Mouse (Mus musculus): ENCODE measurements around the gene Gm13696. TPM values are rescaled to one million over a fixed set of nuclear protein-coding genes. Genes with fewer than 3 reads are reported as not detected.
"Not testable (repeated sequence)": the region's sequence is repeated elsewhere in the genome, so short reads cannot be mapped to it uniquely, and the experiment has no call there.

The Gm13696 gene
- total and polyA plus RNA-seq, 3 experiments, result 0.04 to 0.44 TPM; not detected in 1

- DNase-seq (ENCODE audit: extremely low read depth); H3K27me3 ChIP-seq (replicated peaks); H3K79me2 ChIP-seq (replicated peaks; ENCODE audit: control insufficient read depth, extremely low read depth, insufficient read depth, poor library complexity, severe bottlenecking); H3K9me3 ChIP-seq (replicated peaks; ENCODE audit: low read length); in situ Hi-C loops (cut with MboI; ENCODE audit: low pct_ligation_motif_present, low pct_unique_long_range_greater_than_20kb, low sequenced_read_pairs); H3K4me3 ChIP-seq (replicated peaks in 1 of 3; ENCODE audit: low read depth in 2 of 3, low read length in 2 of 3, poor library complexity in 1 of 3); H3K27ac ChIP-seq (ENCODE audit: insufficient read depth, low read depth); H3K36me3 ChIP-seq (replicated peaks in 1 of 2; ENCODE audit: control insufficient read depth in 1 of 2, insufficient read depth in 1 of 2, low read length in 1 of 2); H3K4me1 ChIP-seq (ENCODE audit: control insufficient read depth in 1 of 2, insufficient read depth in 2 of 2); dilution Hi-C loops (cut with MboI; ENCODE audit: extremely low pct_ligation_motif_present, extremely low pct_unique_long_range_greater_than_20kb, low sequenced_read_pairs); H3K9ac ChIP-seq (ENCODE audit: insufficient read depth, low read depth); H3K4me2 ChIP-seq (ENCODE audit: insufficient read depth, low read depth, poor library complexity, severe bottlenecking): not testable (repeated sequence)
Measured at GRCm38 (mm10) chr2:83984443-83984842, 11.5 kb downstream of the Gm13696 start, which contains the start of gene Gm13697. Gm13697 (plus strand) TSS chr2:83984743.

GRCm38 (mm10) chr2:83990253-83990652 is 17.3 kb downstream of the Gm13696 start, which contains the start of gene Gm13691:
Gm13691 (plus strand) TSS chr2:83990553.
- H3K9me3 ChIP-seq (replicated peaks; ENCODE audit: low read length); H3K4me1 ChIP-seq (ENCODE audit: control insufficient read depth in 1 of 2, insufficient read depth in 2 of 2); H3K4me2 ChIP-seq (ENCODE audit: insufficient read depth, low read depth, poor library complexity, severe bottlenecking); DNase-seq (ENCODE audit: extremely low read depth); H3K27ac ChIP-seq (ENCODE audit: insufficient read depth, low read depth); H3K4me3 ChIP-seq (replicated peaks in 1 of 3; ENCODE audit: low read depth in 2 of 3, low read length in 2 of 3, poor library complexity in 1 of 3); dilution Hi-C loops (cut with MboI; ENCODE audit: extremely low pct_ligation_motif_present, extremely low pct_unique_long_range_greater_than_20kb, low sequenced_read_pairs); in situ Hi-C loops (cut with MboI; ENCODE audit: low pct_ligation_motif_present, low pct_unique_long_range_greater_than_20kb, low sequenced_read_pairs); H3K36me3 ChIP-seq (replicated peaks in 1 of 2; ENCODE audit: control insufficient read depth in 1 of 2, insufficient read depth in 1 of 2, low read length in 1 of 2); H3K79me2 ChIP-seq (replicated peaks; ENCODE audit: control insufficient read depth, extremely low read depth, insufficient read depth, poor library complexity, severe bottlenecking); H3K9ac ChIP-seq (ENCODE audit: insufficient read depth, low read depth); H3K27me3 ChIP-seq (replicated peaks): not testable (repeated sequence)

- dilution Hi-C loops (cut with MboI; ENCODE audit: extremely low pct_ligation_motif_present, extremely low pct_unique_long_range_greater_than_20kb, low sequenced_read_pairs); H3K9ac ChIP-seq (ENCODE audit: insufficient read depth, low read depth); H3K27me3 ChIP-seq (replicated peaks); H3K9me3 ChIP-seq (replicated peaks; ENCODE audit: low read length); in situ Hi-C loops (cut with MboI; ENCODE audit: low pct_ligation_motif_present, low pct_unique_long_range_greater_than_20kb, low sequenced_read_pairs); H3K27ac ChIP-seq (ENCODE audit: insufficient read depth, low read depth); H3K36me3 ChIP-seq (replicated peaks in 1 of 2; ENCODE audit: control insufficient read depth in 1 of 2, insufficient read depth in 1 of 2, low read length in 1 of 2); H3K4me1 ChIP-seq (ENCODE audit: control insufficient read depth in 1 of 2, insufficient read depth in 2 of 2); H3K79me2 ChIP-seq (replicated peaks; ENCODE audit: control insufficient read depth, extremely low read depth, insufficient read depth, poor library complexity, severe bottlenecking): not testable (repeated sequence)
- H3K4me3 ChIP-seq (replicated peaks in 1 of 3; ENCODE audit: low read depth in 2 of 3, low read length in 2 of 3, poor library complexity in 1 of 3), result peak overlapping the region in 1 of 3 experiments; percentile 23
- peak; percentile 55 for TF ChIP-seq ELF1 (IDR thresholded peaks at IDR 0.05; ENCODE audit: low read depth, low read length)
- peak; percentile 29 for DNase-seq (ENCODE audit: extremely low read depth)
- H3K4me2 ChIP-seq (ENCODE audit: insufficient read depth, low read depth, poor library complexity, severe bottlenecking), result peak overlapping the region; percentile 75
Measured at GRCm38 (mm10) chr2:83993639-83994255, 20.8 kb downstream of the Gm13696 start.

- H3K4me2 ChIP-seq (ENCODE audit: insufficient read depth, low read depth, poor library complexity, severe bottlenecking); H3K27ac ChIP-seq (ENCODE audit: insufficient read depth, low read depth); in situ Hi-C loops (cut with MboI; ENCODE audit: low pct_ligation_motif_present, low pct_unique_long_range_greater_than_20kb, low sequenced_read_pairs); H3K9ac ChIP-seq (ENCODE audit: insufficient read depth, low read depth); DNase-seq (ENCODE audit: extremely low read depth); H3K9me3 ChIP-seq (replicated peaks; ENCODE audit: low read length); H3K27me3 ChIP-seq (replicated peaks); H3K79me2 ChIP-seq (replicated peaks; ENCODE audit: control insufficient read depth, extremely low read depth, insufficient read depth, poor library complexity, severe bottlenecking); dilution Hi-C loops (cut with MboI; ENCODE audit: extremely low pct_ligation_motif_present, extremely low pct_unique_long_range_greater_than_20kb, low sequenced_read_pairs); H3K4me1 ChIP-seq (ENCODE audit: control insufficient read depth in 1 of 2, insufficient read depth in 2 of 2); H3K4me3 ChIP-seq (replicated peaks in 1 of 3; ENCODE audit: low read depth in 2 of 3, low read length in 2 of 3, poor library complexity in 1 of 3); H3K36me3 ChIP-seq (replicated peaks in 1 of 2; ENCODE audit: control insufficient read depth in 1 of 2, insufficient read depth in 1 of 2, low read length in 1 of 2): not testable (repeated sequence)
Measured at GRCm38 (mm10) chr2:83994526-83994925, 21.6 kb downstream of the Gm13696 start.
